Mouse (Mus musculus): ENCODE measurements around the gene Lsm12. TPM values are rescaled to one million over a fixed set of nuclear protein-coding genes. Genes with fewer than 3 reads are reported as not detected.

The Lsm12 gene
- polyA plus RNA-seq, 1 experiment from 2014 or later, result 74.8 TPM

- Histone ChIP-seq H3K36me3 (ENCODE audit: control insufficient read depth, insufficient read depth, low read length) (no peaks in the 10 kb centered on the region), H3K27ac (ENCODE audit: low read depth, low read length) (no peak overlapping the region), H3K9me3 (ENCODE audit: control insufficient read depth, low read length) (no peaks in the 10 kb centered on the region), H3K4me2 (no peak overlapping the region; the same call in 1 of the 2 replicates), H3K9ac (ENCODE audit: low read length) (peak overlapping the region; percentile 22; the same call in 1 of the 2 replicates), H3K4me3 (ENCODE audit: low read depth, low read length) (no peak overlapping the region), H3K4me1 (ENCODE audit: control insufficient read depth, insufficient read depth, low read length) (peaks cover 40% of the 10 kb centered on the region), H3K27me3 (ENCODE audit: control insufficient read depth, insufficient read depth, low read length) (no peaks in the 10 kb centered on the region)
- DNase-seq (ENCODE audit: low spot score, missing footprints), result no peak
- ATAC-seq (ENCODE audit: low FRiP score), result no peak
- WGBS, result 77% methylated on average over 5 of the region's 5 CpGs
These were observed 40.1 kb upstream of the Lsm12 start for GRCm38 (mm10) chr11:102225221-102225620.

GRCm38 (mm10) chr11:102224686-102225085, 39.6 kb upstream of the Lsm12 start:
- H3K4me3 ChIP-seq (ENCODE audit: low read depth, low read length), result no peak overlapping the region
- H3K4me1 ChIP-seq (ENCODE audit: control insufficient read depth, insufficient read depth, low read length), result peaks cover 40% of the 10 kb centered on the region
- H3K9me3 ChIP-seq (ENCODE audit: control insufficient read depth, low read length), result no peaks in the 10 kb centered on the region
- WGBS, result 10% methylated on average over 22 of the region's 22 CpGs
- no peaks in the 10 kb centered on the region for H3K36me3 ChIP-seq (ENCODE audit: control insufficient read depth, insufficient read depth, low read length)
- H3K27me3 ChIP-seq (ENCODE audit: control insufficient read depth, insufficient read depth, low read length), result no peaks in the 10 kb centered on the region
- DNase-seq (ENCODE audit: low spot score, missing footprints) (no peak), ATAC-seq (ENCODE audit: low FRiP score) (no peak)
- peak overlapping the region; percentile 22 for H3K9ac ChIP-seq (ENCODE audit: low read length)
- H3K4me2 ChIP-seq, result peak overlapping the region; percentile 22
- no peak overlapping the region for H3K27ac ChIP-seq (ENCODE audit: low read depth, low read length)

DNA sequence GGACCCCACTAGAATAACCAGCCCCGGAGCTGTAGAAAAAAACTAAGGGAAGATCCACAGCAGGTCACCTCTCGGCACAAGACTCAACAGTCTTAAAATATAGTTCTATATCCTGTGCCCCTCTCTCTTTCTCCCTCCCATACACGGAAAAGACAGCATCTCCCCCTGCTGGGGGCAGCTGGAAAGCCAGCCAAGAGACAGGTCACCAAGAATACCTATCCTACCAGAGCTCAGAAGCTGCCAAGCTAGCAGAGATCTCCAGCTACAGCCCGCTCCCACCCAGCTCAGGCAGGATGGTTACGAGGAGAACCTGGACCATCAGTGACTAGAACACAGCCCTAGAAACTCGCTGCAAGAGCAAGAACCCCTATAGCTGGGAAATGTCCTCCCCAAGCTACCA, 38.1 kb upstream of the Lsm12 start:
- Histone ChIP-seq H3K9ac (ENCODE audit: low read length) (no peak overlapping the region), H3K27me3 (ENCODE audit: control insufficient read depth, insufficient read depth, low read length) (no peaks in the 10 kb centered on the region), H3K27ac (ENCODE audit: low read depth, low read length) (no peak overlapping the region), H3K36me3 (ENCODE audit: control insufficient read depth, insufficient read depth, low read length) (no peaks in the 10 kb centered on the region), H3K4me3 (ENCODE audit: low read depth, low read length) (no peak overlapping the region), H3K4me2 (no peak overlapping the region), H3K4me1 (ENCODE audit: control insufficient read depth, insufficient read depth, low read length) (peaks cover 43% of the 10 kb centered on the region), H3K9me3 (ENCODE audit: control insufficient read depth, low read length) (no peaks in the 10 kb centered on the region)
- ATAC-seq (ENCODE audit: low FRiP score) (no peak), DNase-seq (ENCODE audit: low spot score, missing footprints) (peak; percentile 96)
- 43% methylated on average over 6 of the region's 6 CpGs for WGBS

DNA sequence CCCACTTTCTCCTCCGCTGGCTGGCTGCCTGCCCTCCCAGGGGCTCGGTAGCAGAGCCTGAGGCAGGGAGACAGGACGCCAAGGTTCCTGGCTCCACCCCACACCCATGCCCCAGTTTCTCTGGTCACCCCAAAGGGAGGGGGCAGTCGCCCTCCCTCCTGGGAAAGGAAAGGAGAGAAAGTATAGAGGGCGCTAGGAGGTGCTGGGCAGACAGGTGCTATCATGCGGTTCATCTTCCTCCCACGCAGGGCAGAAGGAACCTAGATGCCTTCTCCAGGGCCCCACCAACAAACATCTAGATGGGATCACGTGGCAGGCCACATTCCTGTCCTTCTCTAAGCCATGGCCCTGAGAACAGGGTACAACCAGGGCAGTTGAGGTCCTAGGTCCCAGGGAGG, 36.9 kb upstream of the Lsm12 start:
- Histone ChIP-seq H3K4me3 (ENCODE audit: low read depth, low read length) (no peak overlapping the region), H3K9ac (ENCODE audit: low read length) (no peak overlapping the region), H3K27me3 (ENCODE audit: control insufficient read depth, insufficient read depth, low read length) (no peaks in the 10 kb centered on the region), H3K4me2 (no peak overlapping the region), H3K4me1 (ENCODE audit: control insufficient read depth, insufficient read depth, low read length) (peaks cover 39% of the 10 kb centered on the region), H3K36me3 (ENCODE audit: control insufficient read depth, insufficient read depth, low read length) (peaks cover 2% of the 10 kb centered on the region; the same call in 1 of the 2 replicates), H3K9me3 (ENCODE audit: control insufficient read depth, low read length) (no peaks in the 10 kb centered on the region), H3K27ac (ENCODE audit: low read depth, low read length) (no peak overlapping the region)
- ATAC-seq (ENCODE audit: low FRiP score), result no peak
- 77% methylated on average over 7 of the region's 8 CpGs for WGBS
- no peak for DNase-seq (ENCODE audit: low spot score, missing footprints)

DNA sequence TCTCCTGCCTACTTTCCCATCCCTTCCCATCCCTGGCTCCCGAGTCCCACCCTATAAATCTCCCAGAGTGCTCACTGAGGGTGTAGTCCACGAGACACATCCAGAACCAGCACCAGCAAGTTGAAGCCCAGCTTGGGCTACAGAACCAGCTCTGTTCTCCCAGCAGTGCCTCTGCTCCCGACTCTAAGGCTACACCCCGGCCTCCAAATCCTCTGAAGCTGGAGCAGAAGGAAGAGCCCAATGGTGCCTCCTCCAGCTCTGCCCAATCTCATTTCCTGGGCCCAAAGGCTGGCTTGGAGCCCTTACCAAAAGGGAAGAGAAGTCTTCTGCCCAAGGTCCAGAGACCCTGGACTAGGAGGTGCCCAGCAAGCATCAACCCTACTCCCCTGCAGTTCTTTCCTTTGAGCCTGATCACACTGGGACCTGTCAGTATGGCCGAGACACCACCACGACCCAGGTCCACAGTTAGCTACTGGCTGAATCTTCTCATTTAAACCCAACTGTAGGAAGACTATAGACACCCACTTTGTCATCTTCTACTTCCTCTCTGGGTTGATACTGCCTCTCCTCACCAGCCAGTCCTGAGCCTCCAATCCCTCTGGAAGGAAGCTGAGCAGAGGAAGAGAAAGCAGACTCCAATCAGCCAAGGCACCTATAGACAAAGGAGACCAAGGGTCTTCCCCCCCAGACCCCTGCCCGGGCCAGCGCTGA, 36.3 kb upstream of the Lsm12 start:
- Histone ChIP-seq H3K9ac (ENCODE audit: low read length) (no peak overlapping the region), H3K4me3 (ENCODE audit: low read depth, low read length) (no peak overlapping the region), H3K36me3 (ENCODE audit: control insufficient read depth, insufficient read depth, low read length) (peaks cover 2% of the 10 kb centered on the region; the same call in 1 of the 2 replicates), H3K4me1 (ENCODE audit: control insufficient read depth, insufficient read depth, low read length) (peaks cover 35% of the 10 kb centered on the region), H3K27ac (ENCODE audit: low read depth, low read length) (no peak overlapping the region), H3K9me3 (ENCODE audit: control insufficient read depth, low read length) (no peaks in the 10 kb centered on the region), H3K4me2 (no peak overlapping the region), H3K27me3 (ENCODE audit: control insufficient read depth, insufficient read depth, low read length) (no peaks in the 10 kb centered on the region)
- 90% methylated on average over 8 of the region's 8 CpGs for WGBS
- DNase-seq (ENCODE audit: low spot score, missing footprints), result no peak
- no peak for ATAC-seq (ENCODE audit: low FRiP score)

DNA sequence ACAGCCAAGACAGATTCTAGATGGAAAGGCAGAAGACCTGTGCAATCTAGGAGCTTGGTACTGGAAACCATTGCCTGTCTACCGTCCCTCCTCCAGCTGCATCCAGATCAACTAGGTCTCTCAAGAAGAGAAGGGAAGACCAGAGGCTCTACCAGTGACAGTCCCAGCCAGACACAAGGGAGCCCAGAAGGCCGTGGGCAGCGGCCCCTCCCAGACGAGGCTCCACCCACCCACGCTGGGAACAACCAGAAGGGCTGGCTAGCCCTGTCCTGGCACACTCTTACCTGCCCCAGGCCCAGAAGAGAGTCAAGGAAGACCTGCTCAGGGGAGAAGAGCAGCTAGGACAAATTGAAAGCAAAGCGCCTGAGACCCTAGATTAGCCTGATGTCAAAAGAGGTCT, 35.4 kb upstream of the Lsm12 start:
- DNase-seq (ENCODE audit: low spot score, missing footprints) (no peak), ATAC-seq (ENCODE audit: low FRiP score) (no peak)
- H3K9me3 ChIP-seq (ENCODE audit: control insufficient read depth, low read length), result no peaks in the 10 kb centered on the region
- peaks cover 34% of the 10 kb centered on the region for H3K4me1 ChIP-seq (ENCODE audit: control insufficient read depth, insufficient read depth, low read length)
- WGBS, result 81% methylated on average over 6 of the region's 6 CpGs
- H3K27ac ChIP-seq (ENCODE audit: low read depth, low read length), result no peak overlapping the region
- H3K9ac ChIP-seq (ENCODE audit: low read length), result no peak overlapping the region
- H3K27me3 ChIP-seq (ENCODE audit: control insufficient read depth, insufficient read depth, low read length), result no peaks in the 10 kb centered on the region
- H3K4me2 ChIP-seq, result no peak overlapping the region
- H3K36me3 ChIP-seq (ENCODE audit: control insufficient read depth, insufficient read depth, low read length), result peaks cover 2% of the 10 kb centered on the region; the same call in 1 of the 2 replicates
- H3K4me3 ChIP-seq (ENCODE audit: low read depth, low read length), result no peak overlapping the region

GRCm38 (mm10) chr11:102219994-102220346, 34.9 kb upstream of the Lsm12 start:
- H3K9me3 ChIP-seq (ENCODE audit: control insufficient read depth, low read length), result no peaks in the 10 kb centered on the region
- no peak for DNase-seq (ENCODE audit: low spot score, missing footprints)
- peaks cover 35% of the 10 kb centered on the region for H3K4me1 ChIP-seq (ENCODE audit: control insufficient read depth, insufficient read depth, low read length)
- H3K4me3 ChIP-seq (ENCODE audit: low read depth, low read length), result no peak overlapping the region
- peaks cover 2% of the 10 kb centered on the region; the same call in 1 of the 2 replicates for H3K36me3 ChIP-seq (ENCODE audit: control insufficient read depth, insufficient read depth, low read length)
- 82% methylated on average over 4 of the region's 4 CpGs for WGBS
- ATAC-seq (ENCODE audit: low FRiP score), result no peak
- no peak overlapping the region for H3K27ac ChIP-seq (ENCODE audit: low read depth, low read length)
- H3K4me2 ChIP-seq, result no peak overlapping the region
- H3K9ac ChIP-seq (ENCODE audit: low read length), result no peak overlapping the region
- H3K27me3 ChIP-seq (ENCODE audit: control insufficient read depth, insufficient read depth, low read length), result no peaks in the 10 kb centered on the region

DNA sequence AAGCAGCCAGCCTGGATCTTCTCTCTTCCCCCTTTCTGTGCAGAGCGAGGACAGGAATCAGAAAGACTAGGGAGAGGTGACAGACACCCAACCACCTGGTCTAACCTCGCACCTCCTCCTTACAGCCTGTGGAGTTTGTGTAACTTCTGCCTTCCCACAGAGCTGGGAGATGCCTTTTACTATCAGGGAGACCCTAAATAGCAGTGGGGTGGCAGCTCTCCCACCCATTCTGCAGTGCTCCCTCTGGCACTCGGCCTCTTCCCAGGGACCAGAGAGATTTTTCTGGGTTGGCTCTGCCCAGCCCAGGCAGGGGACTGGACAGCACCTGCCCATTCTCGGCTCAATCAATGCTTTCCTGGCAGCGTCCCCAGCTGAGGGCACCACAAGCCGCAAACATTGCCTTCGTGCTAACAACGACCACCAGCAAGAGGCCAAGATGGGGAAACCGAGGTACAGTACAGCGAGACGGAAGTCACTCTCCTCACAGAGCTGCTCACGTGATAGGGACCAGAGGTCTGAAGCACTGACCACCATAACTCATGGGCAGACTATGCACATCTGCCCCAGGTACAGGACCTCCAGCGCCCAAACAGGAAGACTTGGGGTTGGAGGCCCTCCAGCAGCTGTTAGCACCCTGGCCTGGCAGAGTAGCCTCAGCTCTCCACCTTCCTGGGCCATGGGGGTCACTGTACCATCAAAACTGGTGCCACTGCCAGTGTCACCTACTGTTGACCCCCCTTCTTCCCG, 34.3 kb upstream of the Lsm12 start:
- 79% methylated on average over 14 of the region's 14 CpGs for WGBS
- H3K27me3 ChIP-seq (ENCODE audit: control insufficient read depth, insufficient read depth, low read length), result no peaks in the 10 kb centered on the region
- peak overlapping the region; percentile 67; the same call in 1 of the 2 replicates for H3K27ac ChIP-seq (ENCODE audit: low read depth, low read length)
- H3K9me3 ChIP-seq (ENCODE audit: control insufficient read depth, low read length), result no peaks in the 10 kb centered on the region
- H3K9ac ChIP-seq (ENCODE audit: low read length), result peak overlapping the region; percentile 43
- no peak overlapping the region for H3K4me3 ChIP-seq (ENCODE audit: low read depth, low read length)
- DNase-seq (ENCODE audit: low spot score, missing footprints), result no peak
- peaks cover 29% of the 10 kb centered on the region for H3K4me1 ChIP-seq (ENCODE audit: control insufficient read depth, insufficient read depth, low read length)
- peaks cover 2% of the 10 kb centered on the region; the same call in 1 of the 2 replicates for H3K36me3 ChIP-seq (ENCODE audit: control insufficient read depth, insufficient read depth, low read length)
- 0 out of 2 replicates have a peak, but pooled peaks have one; percentile 6 for ATAC-seq (ENCODE audit: low FRiP score)
- H3K4me2 ChIP-seq, result peak overlapping the region; percentile 31

GRCm38 (mm10) chr11:102218783-102219182, 33.7 kb upstream of the Lsm12 start:
- Histone ChIP-seq H3K4me1 (ENCODE audit: control insufficient read depth, insufficient read depth, low read length) (peaks cover 29% of the 10 kb centered on the region), H3K4me3 (ENCODE audit: low read depth, low read length) (no peak overlapping the region), H3K36me3 (ENCODE audit: control insufficient read depth, insufficient read depth, low read length) (peaks cover 2% of the 10 kb centered on the region; the same call in 1 of the 2 replicates), H3K27me3 (ENCODE audit: control insufficient read depth, insufficient read depth, low read length) (no peaks in the 10 kb centered on the region), H3K9me3 (ENCODE audit: control insufficient read depth, low read length) (no peaks in the 10 kb centered on the region), H3K9ac (ENCODE audit: low read length) (peak overlapping the region; percentile 43), H3K4me2 (peak overlapping the region; percentile 31), H3K27ac (ENCODE audit: low read depth, low read length) (peak overlapping the region; percentile 67)
- DNase-seq (ENCODE audit: low spot score, missing footprints) (peak; percentile 90), ATAC-seq (ENCODE audit: low FRiP score) (peak; percentile 83)
- 0% methylated on average over 10 of the region's 10 CpGs for WGBS
